Mouse (Mus musculus) effector memory CD4-positive, alpha-beta T cell, adult 7 months (primary cell): ENCODE data around the gene Dpp6. TPM values are rescaled to one million over a fixed set of nuclear protein-coding genes. Genes with fewer than 3 reads are reported as not detected.

Experiments used
- polyA plus RNA-seq: library from polyadenylated mRNA; unstranded; fragments of 100-300 nt; shearing (Covaris generic); gene quantifications from one replicate; pipeline ENCODE4 v1.2.1, GENCODE M21; 2017

The Dpp6 gene
- polyA plus RNA-seq, result not detected

GRCm38 (mm10) chr5:26816975-26817941 is at the start of gene Dpp6:
Gene Dpp6 (plus strand): TSS chr5:26817203.

GRCm38 (mm10) chr5:27501338-27501737 is 684.3 kb downstream of the Dpp6 start, which contains the start of gene Speer4b:
Gene Speer4b (minus strand): TSS chr5:27501438.

